Mouse (Mus musculus) myocyte (in vitro differentiated cells): ENCODE measurements around the gene Hipk3.

Experiments
- E2F4 ChIP-seq: IDR thresholded peaks from one replicate; pipeline ENCODE4 v1.6.1; 2011; ENCODE audit warnings: mild to moderate bottlenecking, control low read depth, moderate library complexity; ENCODE audit not compliant: insufficient read depth
- MAX ChIP-seq: IDR thresholded peaks from one replicate; pipeline ENCODE4 v1.6.1; 2011; ENCODE audit warnings: low read depth, mild to moderate bottlenecking, control low read depth
- POLR2A ChIP-seq: IDR thresholded peaks from one replicate; pipeline ENCODE4 v1.6.1; 2011; ENCODE audit warnings: low read depth, mild to moderate bottlenecking, control low read depth, moderate library complexity; ENCODE audit not compliant: insufficient read length
- POLR2AphosphoS2 ChIP-seq: IDR thresholded peaks from one replicate; pipeline ENCODE4 v1.6.1; 2011; ENCODE audit warnings: low read depth, control low read depth; ENCODE audit not compliant: insufficient read length
- TCF3 ChIP-seq: IDR thresholded peaks from one replicate; pipeline ENCODE4 v1.6.1; 2011; ENCODE audit warnings: low read depth, control low read depth; ENCODE audit not compliant: insufficient read length
- USF1 ChIP-seq: IDR thresholded peaks from one replicate; pipeline ENCODE4 v1.6.1; 2011; ENCODE audit warnings: low read depth, mild to moderate bottlenecking, control low read depth, moderate library complexity

- TF ChIP-seq USF1 (no peak), E2F4 (no peak), POLR2A (no peak), POLR2AphosphoS2 (no peak), MAX (no peak), TCF3 (no peak)
Measured at GRCm38 (mm10) chr2:104378791-104379190, 115.5 kb downstream of the Hipk3 start.
